Mouse (Mus musculus) cerebellum, adult 18-20 months (tissue): ENCODE measurements around the gene Hbs1l.
"Not testable (repeated sequence)": the region's sequence is repeated elsewhere in the genome, so short reads cannot be mapped to it uniquely, and the experiment has no call there.

Experiments
- DNase-seq, 2 experiments: peaks; one replicate each; pipeline ENCODE4 v3.0.0; 2021

Gene Hbs1l

GRCm38 (mm10) chr10:21361871-21362270 is 66.1 kb downstream of the Hbs1l start:
- DNase-seq = no peak

GRCm38 (mm10) chr10:21363297-21363696 is 67.5 kb downstream of the Hbs1l start:
- no peak for DNase-seq

GRCm38 (mm10) chr10:21364946-21365345 is 69.2 kb downstream of the Hbs1l start:
- DNase-seq = no peak

GRCm38 (mm10) chr10:21365897-21366296 is 70.1 kb downstream of the Hbs1l start:
- DNase-seq = no peak

- no peak for DNase-seq
Observed at GRCm38 (mm10) chr10:21366471-21366870, 70.7 kb downstream of the Hbs1l start.

- no peak for DNase-seq
Observed at GRCm38 (mm10) chr10:21367481-21367880, 71.7 kb downstream of the Hbs1l start.

- no peak for DNase-seq
Observed at GRCm38 (mm10) chr10:21369586-21369985, 73.8 kb downstream of the Hbs1l start.

GRCm38 (mm10) chr10:21372271-21372670 is 76.5 kb downstream of the Hbs1l start:
- no peak for DNase-seq

GRCm38 (mm10) chr10:21376682-21377473 is 81.1 kb downstream of the Hbs1l start, which contains the start of gene Aldh8a1:
Aldh8a1 (plus strand) TSS chr10:21377291.
- DNase-seq = no peak

GRCm38 (mm10) chr10:21378196-21378944 is 82.6 kb downstream of the Hbs1l start:
- no peak for DNase-seq

- peak in 1 of 2 experiments; percentile 17 for DNase-seq
Observed at GRCm38 (mm10) chr10:21382914-21383313, 87.1 kb downstream of the Hbs1l start.

- DNase-seq = no peak
Observed at GRCm38 (mm10) chr10:21385111-21385663, 89.4 kb downstream of the Hbs1l start.

GRCm38 (mm10) chr10:21389075-21389474 is 93.3 kb downstream of the Hbs1l start:
- DNase-seq = no peak

GRCm38 (mm10) chr10:21390440-21390839 is 94.7 kb downstream of the Hbs1l start:
- no peak for DNase-seq

GRCm38 (mm10) chr10:21391286-21391685 is 95.5 kb downstream of the Hbs1l start:
- no peak for DNase-seq

GRCm38 (mm10) chr10:21393390-21393789 is 97.6 kb downstream of the Hbs1l start:
- DNase-seq = no peak

GRCm38 (mm10) chr10:21395426-21396139 is 99.8 kb downstream of the Hbs1l start:
- DNase-seq = no peak

GRCm38 (mm10) chr10:21398873-21399425 is 103.2 kb downstream of the Hbs1l start:
- DNase-seq = not testable (repeated sequence)

- no peak for DNase-seq
Observed at GRCm38 (mm10) chr10:21399622-21400021, 103.8 kb downstream of the Hbs1l start.

GRCm38 (mm10) chr10:21400031-21400430 is 104.3 kb downstream of the Hbs1l start:
- DNase-seq = no peak

- DNase-seq = no peak
Observed at GRCm38 (mm10) chr10:21400453-21400852, 104.7 kb downstream of the Hbs1l start.

- DNase-seq = no peak
Observed at GRCm38 (mm10) chr10:21401259-21401658, 105.5 kb downstream of the Hbs1l start.

GRCm38 (mm10) chr10:21404822-21405221 is 109.0 kb downstream of the Hbs1l start:
- DNase-seq = no peak
